Mouse (Mus musculus) lung, embryonic 14.5 days (tissue): ENCODE measurements around the gene Adamts2. TPM values are rescaled to one million over a fixed set of nuclear protein-coding genes. Genes with fewer than 3 reads are reported as not detected.

Experiments used
- ATAC-seq: fragments of 200-750 bp; cut with Nextera tagmentation; 2 replicates; pipeline ENCODE4 v1.8.0; 2017; ENCODE audit warnings: mild to moderate bottlenecking, moderate TSS enrichment, moderate library complexity; ENCODE audit not compliant: insufficient read depth
- DNase-seq: peaks from one replicate; pipeline ENCODE4 v3.0.0-alpha.2; 2015
- H3K27ac ChIP-seq: fragments of 300-500 bp; sonication (generic); 2 replicates; pipeline ENCODE4 v1.5.1; 2014; ENCODE audit warnings: low read depth, mild to moderate bottlenecking, moderate library complexity
- H3K27me3 ChIP-seq: fragments of 300-500 bp; sonication (generic); 2 replicates; pipeline ENCODE4 v1.6.1; 2014; ENCODE audit warnings: low read length, control low read depth; ENCODE audit not compliant: insufficient read depth
- H3K36me3 ChIP-seq: fragments of 300-500 bp; sonication (generic); 2 replicates; pipeline ENCODE4 v1.6.1; 2014; ENCODE audit warnings: control low read depth; ENCODE audit not compliant: insufficient read depth
- H3K4me1 ChIP-seq: fragments of 300-500 bp; sonication (generic); 2 replicates; pipeline ENCODE4 v1.6.1; 2014; ENCODE audit warnings: antibody characterized with exemption, control low read depth; ENCODE audit not compliant: insufficient read depth
- H3K4me2 ChIP-seq: fragments of 300-500 bp; sonication (generic); 2 replicates; pipeline ENCODE4 v1.6.1; 2014; ENCODE audit warnings: mild to moderate bottlenecking
- H3K4me3 ChIP-seq: fragments of 300-500 bp; sonication (generic); 2 replicates; pipeline ENCODE4 v1.5.1; 2014; ENCODE audit warnings: low read depth, low read length
- H3K9ac ChIP-seq: fragments of 300-500 bp; sonication (generic); 2 replicates; pipeline ENCODE4 v1.6.1; 2014
- H3K9me3 ChIP-seq: fragments of 300-500 bp; sonication (generic); 2 replicates; pipeline ENCODE4 v1.6.1; 2016; ENCODE audit warnings: low read depth, low read length, control low read depth
- CTCF ChIP-seq: IDR thresholded peaks from 2 replicates; pipeline ENCODE4 v1.5.1; 2016; ENCODE audit warnings: antibody characterized with exemption, low read depth
- WGBS: fragments of 180-500 bp; shearing (Covaris S2); extraction: QIAGEN DNeasy Blood & Tissue Kit; methylation state at CpG from one replicate; pipeline ENCODE4 v1.1.7; 2014; 5-methylcytosine and 5-hydroxymethylcytosine counted together
- polyA plus RNA-seq: library from polyadenylated mRNA; unstranded; fragments of >200 nt; fragmentation: Nextera tagmentation; extraction: Ambion mirVana; gene quantifications from 2 replicates; pipeline ENCODE4 v1.2.1, GENCODE M21; 2014

Gene Adamts2
- polyA plus RNA-seq: 9.5 and 10.9 TPM in 2 replicates

GRCm38 (mm10) chr11:50601641-50602355 lies at the start of gene Adamts2:
Adamts2 (plus strand) TSS chr11:50602084.
- WGBS: under 1% methylated on average over 72 of the region's 82 CpGs
- Histone ChIP-seq H3K4me2 (peak within 1 kb of the TSS; percentile 96), H3K4me1 (no peaks in the 10 kb centered on the region), H3K36me3 (no peaks in the 10 kb centered on the region), H3K4me3 (peak within 1 kb of the TSS; percentile 66), H3K27ac (no peak within 1 kb of the TSS), H3K27me3 (peaks cover 44% of the 10 kb centered on the region), H3K9me3 (no peaks in the 10 kb centered on the region), H3K9ac (peak within 1 kb of the TSS; percentile 54)
- ATAC-seq (peak; percentile 83), DNase-seq (peak; percentile 87)
- 0 out of 2 replicates have a peak, but pooled peaks have one; percentile 12 for TF ChIP-seq CTCF

- Histone ChIP-seq H3K27me3 (no peaks in the 10 kb centered on the region), H3K4me1 (no peaks in the 10 kb centered on the region), H3K36me3 (no peaks in the 10 kb centered on the region), H3K9ac (no peak overlapping the region), H3K9me3 (no peaks in the 10 kb centered on the region), H3K27ac (no peak overlapping the region), H3K4me3 (no peak overlapping the region), H3K4me2 (no peak overlapping the region)
- TF ChIP-seq CTCF: no peak
- 81% methylated on average over 3 of the region's 3 CpGs for WGBS
- DNase-seq (no peak), ATAC-seq (no peak)
Measured at GRCm38 (mm10) chr11:50557064-50557463, 44.8 kb upstream of the Adamts2 start.

DNA sequence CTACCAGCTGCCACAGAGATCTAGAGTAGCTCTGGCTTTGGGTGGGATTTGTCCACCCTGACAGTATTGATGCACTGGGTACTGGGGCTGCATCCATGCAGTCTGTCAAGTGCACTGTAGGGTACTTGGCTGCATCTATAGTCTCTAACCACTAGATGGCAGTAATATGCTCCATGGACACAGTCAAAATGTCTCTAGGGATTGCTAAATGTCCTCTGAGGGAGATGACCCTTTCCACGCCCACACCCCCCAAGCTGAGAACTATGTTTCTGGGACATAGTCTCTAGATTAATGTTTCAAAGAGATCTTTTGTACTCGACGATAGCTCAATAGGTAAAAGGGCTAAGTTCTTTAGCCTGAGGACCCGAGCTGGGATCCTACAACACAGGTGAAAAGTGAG lies 42.8 kb upstream of the Adamts2 start:
- H3K36me3 ChIP-seq: no peaks in the 10 kb centered on the region
- H3K4me1 ChIP-seq: no peaks in the 10 kb centered on the region
- H3K27ac ChIP-seq: no peak overlapping the region
- 26% methylated on average over 4 of the region's 4 CpGs for WGBS
- no peaks in the 10 kb centered on the region for H3K9me3 ChIP-seq
- no peak overlapping the region for H3K4me2 ChIP-seq
- H3K4me3 ChIP-seq: no peak overlapping the region
- ATAC-seq: no peak
- TF ChIP-seq CTCF: peak; percentile 84
- no peak overlapping the region for H3K9ac ChIP-seq
- H3K27me3 ChIP-seq: no peaks in the 10 kb centered on the region
- DNase-seq: peak; percentile 79

DNA sequence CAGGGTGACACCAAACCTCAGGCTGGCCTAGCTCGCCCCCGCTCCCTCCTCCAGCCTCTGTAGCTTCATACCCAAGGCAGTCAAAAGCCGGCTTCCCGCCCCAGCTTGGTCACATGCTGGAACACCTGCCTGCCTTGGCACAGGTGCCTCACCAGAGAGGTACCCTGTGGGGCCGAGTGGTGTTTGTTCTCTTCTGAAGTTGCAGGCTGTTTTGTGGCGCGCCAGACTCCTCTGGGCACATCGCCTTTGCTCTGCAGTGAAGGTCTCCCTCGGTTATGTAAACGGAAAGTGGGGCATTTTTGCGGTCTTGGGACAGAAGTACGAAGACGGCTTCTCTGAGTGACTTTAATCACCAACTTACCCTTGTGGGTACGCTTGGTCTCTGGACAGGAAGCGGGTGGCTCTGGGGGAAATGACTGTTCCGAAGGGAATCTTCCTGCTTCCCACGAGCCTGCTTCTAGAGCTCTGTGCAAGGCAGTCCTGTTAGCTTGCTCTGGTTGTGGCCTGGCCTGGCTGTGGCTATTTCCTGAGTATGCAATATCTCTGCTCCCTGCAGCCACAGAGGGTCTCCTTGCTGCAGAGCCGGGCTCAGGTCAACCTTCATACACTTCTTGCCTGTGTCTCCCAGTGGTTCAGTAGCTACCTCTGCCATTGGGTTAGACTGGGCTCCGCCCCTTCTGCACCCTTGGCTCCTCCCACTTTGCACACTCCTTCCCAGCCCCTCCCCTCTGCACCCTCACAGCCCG lies 36.2 kb upstream of the Adamts2 start:
- Histone ChIP-seq H3K36me3 (no peaks in the 10 kb centered on the region), H3K4me2 (no peak overlapping the region), H3K4me1 (no peaks in the 10 kb centered on the region), H3K27me3 (no peaks in the 10 kb centered on the region), H3K9me3 (no peaks in the 10 kb centered on the region), H3K27ac (no peak overlapping the region), H3K4me3 (no peak overlapping the region), H3K9ac (no peak overlapping the region)
- DNase-seq (peak; percentile 26), ATAC-seq (peak; percentile 47; the same call in 1 of the 2 replicates)
- WGBS: 63% methylated on average over 20 of the region's 20 CpGs
- TF ChIP-seq CTCF: no peak

DNA sequence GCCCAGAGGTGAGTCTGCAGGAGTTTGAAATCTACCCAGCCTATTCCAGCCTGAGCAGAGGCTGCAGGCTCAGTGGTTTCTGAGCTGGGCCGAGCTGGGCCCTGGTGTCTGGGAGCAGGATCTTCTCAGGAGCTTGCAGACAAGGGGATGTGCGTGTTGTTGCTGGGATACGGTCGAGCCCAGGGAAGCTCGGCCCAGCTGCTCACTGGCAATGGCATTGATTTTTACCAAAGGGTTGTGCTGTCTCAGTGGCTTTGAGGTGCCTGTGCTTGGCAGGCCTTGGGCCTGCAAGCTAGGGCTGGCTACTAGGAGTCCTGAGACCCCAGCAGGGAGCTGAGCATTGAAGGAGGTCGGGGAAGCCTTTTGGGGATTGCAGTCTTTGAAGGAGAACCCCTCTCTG lies 30.4 kb upstream of the Adamts2 start:
- Histone ChIP-seq H3K36me3 (no peaks in the 10 kb centered on the region), H3K27ac (no peak overlapping the region), H3K27me3 (no peaks in the 10 kb centered on the region), H3K4me2 (no peak overlapping the region), H3K4me1 (no peaks in the 10 kb centered on the region), H3K9me3 (no peaks in the 10 kb centered on the region), H3K4me3 (no peak overlapping the region), H3K9ac (no peak overlapping the region)
- no peak for TF ChIP-seq CTCF
- ATAC-seq (no peak), DNase-seq (no peak)
- WGBS: 65% methylated on average over 6 of the region's 6 CpGs

DNA sequence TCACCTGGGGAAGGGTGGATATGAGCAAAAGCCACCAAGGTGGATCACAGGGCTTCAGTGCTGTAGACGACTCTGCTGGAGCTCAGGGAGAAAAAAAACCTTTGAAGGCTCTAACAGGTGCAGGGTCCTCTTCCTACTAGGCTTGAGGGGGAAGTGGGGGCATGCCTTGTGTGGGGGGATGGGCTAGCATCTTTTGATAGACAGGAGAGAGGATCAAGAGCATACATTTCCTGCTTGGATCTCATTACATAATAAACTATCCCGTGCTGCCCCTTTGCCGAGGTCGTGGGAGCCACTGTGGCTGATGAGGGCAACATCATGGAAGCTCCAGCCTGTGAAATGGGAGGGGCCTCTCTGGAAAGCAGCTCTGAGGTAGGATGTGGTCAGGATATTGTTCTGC lies 25.4 kb upstream of the Adamts2 start:
- Histone ChIP-seq H3K27me3 (no peaks in the 10 kb centered on the region), H3K9ac (no peak overlapping the region), H3K27ac (no peak overlapping the region), H3K36me3 (no peaks in the 10 kb centered on the region), H3K9me3 (no peaks in the 10 kb centered on the region), H3K4me3 (no peak overlapping the region), H3K4me1 (no peaks in the 10 kb centered on the region), H3K4me2 (no peak overlapping the region)
- no peak for ATAC-seq
- DNase-seq: no peak
- TF ChIP-seq CTCF: no peak
- WGBS: 26% methylated on average over 4 of the region's 4 CpGs

GRCm38 (mm10) chr11:50587026-50587425 lies 14.9 kb upstream of the Adamts2 start:
- Histone ChIP-seq H3K9ac (no peak overlapping the region), H3K4me3 (no peak overlapping the region), H3K9me3 (no peaks in the 10 kb centered on the region), H3K27me3 (no peaks in the 10 kb centered on the region), H3K4me1 (no peaks in the 10 kb centered on the region), H3K4me2 (no peak overlapping the region), H3K36me3 (no peaks in the 10 kb centered on the region), H3K27ac (no peak overlapping the region)
- ATAC-seq (no peak), DNase-seq (peak; percentile 68)
- peak; percentile 72 for TF ChIP-seq CTCF
- WGBS: 40% methylated on average over 7 of the region's 7 CpGs
